Mouse (Mus musculus) heart, adult 11 months (tissue): Measurements from ENCODE around the gene Cdc42bpa.

Experiments used
- DNase-seq: peaks from one replicate; pipeline ENCODE4 v3.0.0; 2022

The Cdc42bpa gene

GRCm38 (mm10) chr1:180169161-180169560 lies 208.9 kb downstream of the Cdc42bpa start:
- DNase-seq: peak; percentile 91

- peak; percentile 92 for DNase-seq
Measured at GRCm38 (mm10) chr1:180170071-180170470, 209.8 kb downstream of the Cdc42bpa start.

- peak; percentile 98 for DNase-seq
Measured at GRCm38 (mm10) chr1:180171883-180172282, 211.6 kb downstream of the Cdc42bpa start.

- peak; percentile 82 for DNase-seq
Measured at GRCm38 (mm10) chr1:180172600-180172999, 212.3 kb downstream of the Cdc42bpa start.

GRCm38 (mm10) chr1:180173017-180173416 lies 212.7 kb downstream of the Cdc42bpa start:
- peak; percentile 90 for DNase-seq

- peak; percentile 90 for DNase-seq
Measured at GRCm38 (mm10) chr1:180174718-180175117, 214.4 kb downstream of the Cdc42bpa start.

GRCm38 (mm10) chr1:180175167-180175566 lies 214.9 kb downstream of the Cdc42bpa start:
- peak; percentile 83 for DNase-seq

- peak; percentile 92 for DNase-seq
Measured at GRCm38 (mm10) chr1:180175635-180176034, 215.4 kb downstream of the Cdc42bpa start.

- peak; percentile 77 for DNase-seq
Measured at GRCm38 (mm10) chr1:180176784-180177183, 216.5 kb downstream of the Cdc42bpa start.

- DNase-seq: peak; percentile 89
Measured at GRCm38 (mm10) chr1:180178340-180178739, 218.1 kb downstream of the Cdc42bpa start.

- no peak for DNase-seq
Measured at GRCm38 (mm10) chr1:180179100-180179499, 218.8 kb downstream of the Cdc42bpa start.

- peak; percentile 96 for DNase-seq
Measured at GRCm38 (mm10) chr1:180179840-180180239, 219.6 kb downstream of the Cdc42bpa start.

- DNase-seq: peak; percentile 81
Measured at GRCm38 (mm10) chr1:180181304-180181965, 221.2 kb downstream of the Cdc42bpa start.

GRCm38 (mm10) chr1:180181966-180182319 lies 221.7 kb downstream of the Cdc42bpa start:
- DNase-seq: peak; percentile 87

- no peak for DNase-seq
Measured at GRCm38 (mm10) chr1:180182731-180183130, 222.5 kb downstream of the Cdc42bpa start.

- DNase-seq: peak; percentile 82
Measured at GRCm38 (mm10) chr1:180183525-180184159, 223.4 kb downstream of the Cdc42bpa start.

GRCm38 (mm10) chr1:180184768-180185167 lies 224.5 kb downstream of the Cdc42bpa start:
- no peak for DNase-seq

GRCm38 (mm10) chr1:180185877-180186276 lies 225.6 kb downstream of the Cdc42bpa start:
- DNase-seq: peak; percentile 94

GRCm38 (mm10) chr1:180186371-180186770 lies 226.1 kb downstream of the Cdc42bpa start:
- peak; percentile 88 for DNase-seq

GRCm38 (mm10) chr1:180188951-180189350 lies 228.7 kb downstream of the Cdc42bpa start:
- DNase-seq: peak; percentile 86

GRCm38 (mm10) chr1:180191112-180191511 lies 230.8 kb downstream of the Cdc42bpa start:
- DNase-seq: peak; percentile 82

- peak; percentile 92 for DNase-seq
Measured at GRCm38 (mm10) chr1:180191651-180192220, 231.5 kb downstream of the Cdc42bpa start.

GRCm38 (mm10) chr1:180192866-180193265 lies 232.6 kb downstream of the Cdc42bpa start:
- DNase-seq: peak; percentile 83

- peak; percentile 90 for DNase-seq
Measured at GRCm38 (mm10) chr1:180193391-180193935, 233.2 kb downstream of the Cdc42bpa start.
